Mouse (Mus musculus) gastrocnemius, postnatal 14 days (tissue): ENCODE data around the gene Tnni2. TPM values are rescaled to one million over a fixed set of nuclear protein-coding genes. Genes with fewer than 3 reads are reported as not detected.
"Not testable (repeated sequence)": the region's sequence is repeated elsewhere in the genome, so short reads cannot be mapped to it uniquely, and the experiment has no call there.

Experiments used
- DNase-seq: peaks from one replicate; pipeline ENCODE4 v3.0.0; 2021; ENCODE audit warnings: mixed read lengths
- intact Hi-C: fragments of 180-260 bp; cut with DNase I; formaldehyde crosslinking; loops from one replicate; pipeline ENCODE4 v1.15.1; 2025; ENCODE audit warnings: low total_unique reads
- long read RNA-seq, 2 experiments: library from polyadenylated mRNA; stranded (forward); transcript quantifications; one replicate each; pipeline ENCODE4 v2.0.0; 2021
- total RNA-seq, 2 experiments: library from RNA; stranded (reverse); gene quantifications; 2 replicates each; pipeline ENCODE4 v1.2.3; 2021

The Tnni2 gene
- over 10,000 TPM; 14,029 to 14,677 TPM for total RNA-seq
- long read RNA-seq, experiment 1, transcript Tnni2-208 (3 exons, 345 nt): minor isoform, 12 of 4,223 reads
- long read RNA-seq, experiment 1, transcript Tnni2-203 (5 exons, 895 nt): major isoform, 29 of 4,223 reads
- long read RNA-seq, experiment 1, partial matches to known transcripts: 3,986 of 4,223 reads
- long read RNA-seq, experiment 1, other reads (novel, unspliced or antisense): 196 of 4,223 reads
- long read RNA-seq, experiment 2, transcript Tnni2-203 (5 exons, 895 nt): major isoform, 35 of 4,881 reads
- long read RNA-seq, experiment 2, partial matches to known transcripts: 456 of 4,881 reads
- long read RNA-seq, experiment 2, other reads (novel, unspliced or antisense): 4,389 of 4,881 reads

DNA sequence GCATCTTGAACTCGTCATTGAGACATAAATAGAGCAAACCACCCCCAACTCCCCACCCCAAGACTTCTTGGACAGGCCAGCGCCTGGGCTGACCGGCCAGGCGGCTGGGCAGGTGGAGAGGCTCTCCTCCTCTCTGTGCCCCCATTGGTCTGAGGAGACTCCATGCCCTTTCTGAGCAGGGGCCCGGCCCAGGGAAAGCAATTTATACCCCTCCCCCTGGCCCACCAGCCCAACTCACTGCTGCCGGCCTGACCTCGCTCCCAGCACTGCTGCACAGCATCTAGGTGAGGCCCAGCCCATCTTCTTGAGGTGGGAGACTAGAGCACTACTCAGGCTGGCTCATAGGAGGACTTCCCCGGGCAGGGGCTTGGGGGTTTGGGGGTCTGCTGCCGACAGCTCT is at the start of gene Tnni2:
Tnni2 (plus strand) TSS at position 224 of the 400 bp plus-strand sequence.
- intact Hi-C loops: loop anchor here (5.0 kb wide), 1 partner anchor 56 kb away; the partner anchor contains the start of gene Tnnt3
- peak; percentile 75 for DNase-seq

DNA sequence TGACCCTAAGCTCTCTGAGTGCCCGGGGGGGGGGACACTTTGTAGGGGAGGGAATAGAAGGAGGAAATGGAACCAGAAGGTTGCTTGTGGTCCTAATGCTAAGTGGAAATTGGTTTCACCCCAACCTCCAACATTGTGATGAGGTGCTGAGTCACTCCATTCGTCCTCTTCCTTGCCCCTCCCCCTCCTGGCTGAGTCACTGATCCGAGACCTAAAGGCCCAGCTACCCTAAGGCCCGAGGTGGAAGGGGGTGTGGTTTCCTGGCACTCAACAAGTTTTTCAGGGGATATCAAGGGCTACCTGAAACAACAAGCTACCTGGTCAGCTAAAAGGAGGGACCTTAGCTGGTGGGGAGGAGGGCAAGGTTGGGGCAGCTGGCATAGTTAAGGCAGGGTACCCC is 48.4 kb upstream of the Tnni2 start:
- intact Hi-C loops: loop anchor here (5.0 kb wide), 1 partner anchor 34 kb away; no protein-coding TSS in a partner anchor
- DNase-seq: no peak

DNA sequence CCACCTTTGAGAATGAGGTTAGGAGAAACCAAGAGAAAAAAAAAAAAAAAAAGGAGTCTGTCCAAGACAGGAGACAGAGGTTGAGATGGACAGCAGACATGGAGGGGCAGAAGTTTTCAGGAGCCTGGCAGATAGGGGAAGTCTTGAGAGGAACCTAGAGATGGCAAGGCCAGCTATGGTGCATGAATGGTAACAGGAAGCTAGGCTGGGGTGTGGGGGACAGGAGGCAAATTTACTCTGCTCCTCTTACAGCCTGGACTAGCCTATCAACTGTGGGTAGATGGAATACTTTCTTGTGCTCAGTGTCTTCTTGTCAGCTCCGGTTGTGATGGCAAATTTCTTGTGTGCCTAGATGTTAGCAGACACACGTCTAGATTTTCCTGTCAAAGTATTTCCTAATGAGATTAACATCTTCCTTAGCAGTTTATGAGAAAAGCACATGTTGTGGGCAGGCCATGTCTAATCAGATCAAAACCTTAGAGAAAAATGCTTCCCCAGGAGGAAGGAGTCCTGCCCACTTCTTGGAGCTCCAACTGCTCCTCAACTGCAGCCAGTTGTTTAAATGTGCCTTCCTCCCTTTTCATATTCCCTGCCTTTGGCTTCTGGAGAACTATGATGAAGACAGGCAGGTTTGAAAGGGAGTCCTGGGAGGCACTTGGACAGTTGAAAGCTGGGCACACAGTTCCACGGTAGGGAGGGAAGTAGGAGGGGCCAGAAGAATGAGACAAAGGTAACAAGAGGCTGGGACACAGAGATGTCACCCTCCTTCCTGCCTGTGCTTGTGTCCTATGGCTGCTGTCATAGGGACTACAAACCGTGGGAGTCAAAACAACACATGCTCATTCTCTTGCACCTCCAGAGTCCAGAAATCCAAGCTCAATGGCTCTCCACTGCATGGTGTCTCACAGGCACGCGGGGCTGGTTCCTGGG is 47.1 kb upstream of the Tnni2 start:
- intact Hi-C loops: loop anchor here (5.0 kb wide), 1 partner anchor 33 kb away; no protein-coding TSS in a partner anchor
- no peak for DNase-seq

DNA sequence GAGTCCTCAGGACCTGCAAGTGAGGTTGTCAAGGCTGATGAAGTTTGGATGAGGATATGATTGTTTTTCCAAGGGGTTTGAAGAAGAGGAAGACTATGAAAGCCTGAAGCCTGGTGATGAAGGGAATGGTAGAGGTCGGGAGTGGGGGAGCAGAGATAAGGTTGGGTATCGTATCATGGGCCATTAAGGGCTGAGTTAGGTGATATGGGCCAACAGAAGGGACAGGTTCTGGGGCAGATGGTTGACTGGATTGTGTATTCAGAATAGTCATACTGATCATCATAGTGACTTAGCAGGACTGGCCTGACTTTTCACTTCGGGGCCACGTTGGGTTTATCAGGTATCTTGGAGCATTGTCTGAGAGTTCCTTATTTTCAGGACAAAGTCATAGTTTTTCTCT is 46.1 kb upstream of the Tnni2 start:
- no peak for DNase-seq
- intact Hi-C loops: no loop called here

DNA sequence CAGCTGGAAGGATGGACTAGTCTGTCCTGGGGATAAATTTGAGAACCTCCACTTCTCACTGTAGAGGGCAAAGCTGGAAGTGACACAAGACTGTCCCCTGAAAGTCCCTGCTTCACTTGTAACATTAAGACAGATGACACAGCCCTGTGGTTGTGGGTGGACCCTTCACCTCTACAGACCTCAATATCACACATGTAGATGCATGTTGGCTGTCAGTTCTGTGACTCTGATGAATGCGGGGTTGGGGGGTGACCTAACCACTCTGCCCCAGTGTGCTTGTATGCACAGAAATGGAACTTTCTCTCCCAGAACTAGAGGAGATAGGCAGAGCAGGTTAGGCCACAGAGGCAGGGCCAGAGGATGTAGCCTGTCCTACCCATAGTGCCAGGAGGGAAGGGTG is 45.0 kb upstream of the Tnni2 start:
- DNase-seq: no peak
- intact Hi-C loops: no loop called here

DNA sequence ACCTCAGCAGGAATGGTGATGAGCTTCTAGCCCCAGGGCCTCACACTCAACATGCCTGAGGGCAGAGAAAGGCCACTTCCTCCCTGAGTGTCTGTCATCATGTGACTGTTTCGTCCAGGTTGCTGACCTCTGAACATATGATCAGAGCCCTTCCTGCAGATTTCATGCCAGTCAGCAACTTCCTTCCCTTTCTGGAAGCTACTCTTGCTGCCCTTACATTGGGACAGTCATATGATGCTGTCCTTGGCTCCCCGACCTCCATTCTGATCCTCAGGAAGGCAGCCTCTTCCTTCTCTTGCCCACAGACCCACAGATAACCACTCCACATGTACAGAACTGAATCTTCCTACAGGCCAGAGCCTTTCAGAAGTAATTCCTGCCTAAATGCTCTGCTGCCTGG is 43.6 kb upstream of the Tnni2 start:
- no peak for DNase-seq
- intact Hi-C loops: no loop called here

DNA sequence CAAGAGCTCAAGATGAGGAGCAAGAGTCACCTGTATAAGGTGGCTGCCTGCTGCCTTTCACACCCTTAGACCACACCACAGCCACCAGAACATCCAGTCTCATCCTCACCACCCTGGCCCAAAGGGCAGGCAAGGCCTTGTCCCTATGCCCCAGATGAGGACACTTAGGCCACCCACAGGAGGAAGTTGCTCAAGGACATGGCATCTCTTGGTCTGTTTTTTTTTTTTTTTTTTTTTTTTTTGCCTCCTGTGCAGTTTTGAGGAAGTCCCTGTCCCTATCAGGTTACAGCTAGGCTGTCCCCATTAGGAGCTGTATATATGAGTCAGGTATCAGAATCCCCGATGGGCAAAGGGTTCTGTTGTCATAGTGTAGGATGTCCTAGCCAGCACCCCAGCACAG is 42.4 kb upstream of the Tnni2 start:
- intact Hi-C loops: no loop called here
- no peak for DNase-seq

DNA sequence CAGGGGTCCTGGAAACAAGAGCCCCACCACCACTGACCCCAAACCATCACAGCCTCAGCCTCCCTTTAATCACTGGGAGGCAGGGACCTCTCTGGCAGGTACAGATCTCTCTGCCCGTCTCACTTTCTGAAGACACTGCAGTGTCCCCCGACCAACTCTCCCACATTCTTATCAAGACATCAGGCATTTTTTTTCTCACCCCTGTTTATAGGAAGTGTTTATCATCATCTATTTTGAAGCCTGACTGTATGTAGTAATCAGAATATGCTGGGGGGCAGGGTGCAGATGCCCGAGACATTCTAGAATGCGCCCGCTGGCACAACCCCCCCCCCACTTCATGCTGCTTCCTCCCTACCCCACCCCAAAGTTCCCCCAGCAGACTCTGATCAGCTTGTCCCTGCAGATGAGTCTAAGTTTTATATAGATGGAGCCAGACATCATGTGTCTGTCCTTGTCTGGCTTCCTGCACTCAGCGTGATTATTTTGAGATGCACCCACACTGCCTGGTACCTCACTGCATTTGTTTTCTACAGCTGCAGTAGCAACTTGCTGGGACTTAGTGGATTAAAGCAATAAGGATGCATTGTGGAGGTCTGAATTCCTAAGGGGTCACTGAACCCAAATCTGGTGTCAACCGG is 41.4 kb upstream of the Tnni2 start:
- DNase-seq: no peak
- intact Hi-C loops: no loop called here

DNA sequence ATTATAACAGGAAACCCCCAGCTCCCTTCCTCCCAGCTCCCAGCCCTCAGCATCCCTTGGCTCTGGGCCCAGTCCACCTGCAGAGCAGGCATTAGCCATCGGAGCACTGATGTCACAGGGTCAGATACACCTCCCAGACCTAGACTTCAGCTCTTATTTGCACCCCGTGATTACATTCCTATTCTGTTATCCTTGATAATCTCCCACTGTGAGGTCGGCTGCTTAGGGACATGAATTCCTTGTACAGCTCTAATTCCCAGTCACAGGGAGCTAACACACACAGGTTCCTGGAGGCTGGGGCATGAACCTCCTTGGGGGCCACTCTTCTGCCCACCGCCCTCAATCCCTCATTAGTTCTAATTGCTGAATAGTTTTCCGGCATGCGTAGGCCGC is 40.9 kb upstream of the Tnni2 start:
- DNase-seq: no peak
- intact Hi-C loops: no loop called here

DNA sequence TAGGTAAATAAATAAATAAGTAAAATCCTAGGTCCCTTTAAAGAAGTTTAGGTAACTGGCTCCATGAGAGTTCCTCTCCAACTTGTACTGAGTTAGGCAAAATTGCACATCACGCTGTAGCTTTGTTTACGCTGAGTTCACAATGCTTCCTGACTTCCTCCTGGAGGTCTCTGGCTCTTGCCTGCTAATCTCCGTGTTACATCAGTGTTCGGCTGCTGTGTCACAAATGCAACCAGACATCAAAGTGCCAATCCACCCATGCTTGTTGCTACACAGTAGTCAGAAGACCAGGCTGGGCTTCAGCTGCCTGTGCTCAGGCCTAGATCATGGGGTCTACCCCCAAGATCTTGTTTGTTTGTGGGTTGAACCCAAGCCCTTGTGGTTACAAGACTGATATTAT is 38.0 kb upstream of the Tnni2 start:
- intact Hi-C loops: no loop called here
- no peak for DNase-seq

DNA sequence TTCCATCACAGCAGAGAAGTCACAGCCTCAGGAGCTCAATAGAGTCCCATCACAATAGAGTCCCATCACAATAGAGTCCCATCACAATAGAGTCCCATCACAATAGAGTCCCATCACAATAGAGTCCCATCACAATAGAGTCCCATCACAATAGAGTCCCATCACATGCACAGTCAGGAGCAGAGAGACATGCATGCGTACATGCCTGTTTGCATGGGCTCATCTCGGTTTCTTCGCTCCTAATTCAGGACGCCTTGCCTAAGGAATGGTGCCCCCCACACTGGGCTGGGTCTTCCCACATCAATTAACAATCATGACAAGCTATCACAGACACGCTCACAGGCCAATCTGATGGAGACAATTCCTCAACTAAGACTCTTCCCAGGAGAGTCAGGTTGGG is 36.5 kb upstream of the Tnni2 start:
- intact Hi-C loops, DNase-seq: not testable (repeated sequence)

DNA sequence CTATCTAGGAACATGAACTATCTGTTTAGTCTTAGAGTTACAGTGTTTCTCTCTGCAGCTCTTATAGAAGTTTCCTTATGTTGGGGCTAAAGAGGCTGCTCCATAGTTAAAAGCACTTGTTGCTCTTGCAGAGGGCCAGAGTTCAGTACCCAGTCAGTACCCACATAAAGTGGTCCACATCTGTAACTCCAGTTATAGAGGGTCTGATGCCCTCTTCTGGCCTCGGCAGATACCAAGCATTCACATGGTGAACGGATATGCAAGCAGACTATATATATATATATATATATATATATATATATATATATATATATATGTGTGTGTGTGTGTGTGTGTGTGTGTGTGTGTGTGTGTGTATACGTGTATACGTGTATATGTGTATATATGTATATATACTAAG is 33.7 kb upstream of the Tnni2 start:
- intact Hi-C loops: no loop called here
- no peak for DNase-seq

DNA sequence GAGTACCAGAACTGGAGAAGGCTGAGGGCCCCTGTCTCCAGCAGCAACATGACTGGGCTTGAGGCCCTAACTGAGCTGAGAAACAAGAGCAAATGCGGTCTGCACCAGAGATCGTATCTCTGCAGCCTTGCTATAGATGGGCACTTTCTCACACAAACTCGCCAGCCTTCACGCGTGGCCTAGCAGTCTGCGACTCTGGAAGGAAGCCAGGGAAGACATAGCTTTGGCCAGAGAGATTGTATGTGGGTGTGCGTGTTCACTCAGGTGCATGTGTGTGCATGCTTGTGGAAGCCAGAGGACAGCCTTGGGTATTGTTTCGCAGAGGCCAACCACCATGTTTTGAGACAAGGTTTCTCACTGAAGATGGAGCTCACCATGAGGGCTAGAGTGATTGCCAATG is 32.9 kb upstream of the Tnni2 start:
- intact Hi-C loops: no loop called here
- no peak for DNase-seq

DNA sequence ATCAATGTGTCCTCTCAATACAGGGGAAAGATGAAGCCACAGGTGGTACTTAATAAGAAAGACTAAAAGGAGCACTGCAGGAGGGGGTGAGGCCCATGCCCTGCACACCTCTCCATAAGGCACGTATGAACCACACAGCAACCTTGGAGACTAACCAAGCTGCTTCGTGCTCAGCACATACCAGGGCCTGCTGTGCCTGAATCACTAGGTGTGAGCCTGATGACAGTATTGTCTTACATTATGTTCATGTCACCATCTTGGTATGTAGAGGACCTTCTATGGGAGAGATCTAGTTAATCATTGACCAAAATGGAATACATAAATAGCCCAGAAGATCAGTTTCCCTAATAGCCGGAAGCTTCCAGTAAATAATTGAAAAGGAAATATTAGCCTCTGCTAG is 32.0 kb upstream of the Tnni2 start:
- intact Hi-C loops: no loop called here
- no peak for DNase-seq

DNA sequence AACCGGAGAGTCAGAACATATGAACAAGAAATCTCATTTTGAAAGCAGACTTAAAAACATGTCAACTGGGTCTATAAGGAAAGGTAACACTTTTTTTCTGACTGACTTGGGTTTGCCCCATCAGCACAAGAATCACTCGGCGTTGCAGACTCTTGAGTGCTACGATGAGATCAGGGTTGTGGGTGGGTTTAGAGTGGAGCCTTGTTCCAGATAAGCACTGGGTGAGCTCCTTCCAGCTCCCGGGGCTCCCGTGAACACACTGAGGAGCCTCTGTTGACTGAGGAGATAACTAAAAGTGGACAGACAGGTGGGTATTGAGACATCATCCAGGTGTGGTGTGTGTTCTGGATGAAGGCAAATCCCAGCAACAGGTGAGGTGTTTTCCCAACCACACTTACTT is 28.3 kb upstream of the Tnni2 start:
- no peak for DNase-seq
- intact Hi-C loops: no loop called here

DNA sequence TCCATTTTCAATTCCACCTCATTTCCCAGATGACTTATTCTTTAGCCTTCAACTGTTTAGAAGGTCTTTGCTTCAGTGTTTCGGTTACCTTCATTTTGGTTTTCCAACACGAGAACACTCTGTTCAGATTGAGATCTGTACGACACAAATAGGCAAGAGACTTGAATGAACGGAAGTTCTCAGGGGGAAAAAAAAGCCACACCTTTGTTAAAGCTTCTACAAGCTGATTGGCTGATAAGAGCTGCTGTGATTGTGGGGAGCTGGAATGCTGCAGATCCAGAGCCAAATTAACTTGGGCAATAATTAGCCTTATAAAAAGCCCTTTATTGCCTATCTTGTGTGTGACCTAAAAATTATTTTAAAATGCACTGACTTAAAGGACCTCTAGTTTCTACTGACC is 26.3 kb upstream of the Tnni2 start:
- no peak for DNase-seq
- intact Hi-C loops: no loop called here

DNA sequence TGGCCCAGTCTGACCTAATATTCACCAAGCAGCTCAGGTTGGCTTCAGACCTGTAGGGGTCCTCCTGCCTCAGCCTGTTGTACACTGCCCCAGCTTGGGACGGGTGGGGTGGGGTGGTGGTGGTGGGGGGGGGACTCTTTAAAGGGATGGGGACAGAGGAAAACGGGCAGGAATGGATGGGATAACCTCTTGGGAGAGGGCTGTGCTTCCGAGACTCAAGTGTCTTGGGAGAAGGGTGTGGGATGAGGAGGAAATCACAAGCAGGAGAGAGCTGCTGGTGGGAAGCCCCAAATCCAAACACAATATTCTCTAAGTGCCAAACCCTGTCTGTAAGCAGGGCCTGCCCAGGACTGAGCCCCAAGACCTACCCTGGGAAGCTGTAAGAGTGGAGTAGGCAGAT is 25.4 kb upstream of the Tnni2 start:
- DNase-seq: no peak
- intact Hi-C loops: no loop called here

DNA sequence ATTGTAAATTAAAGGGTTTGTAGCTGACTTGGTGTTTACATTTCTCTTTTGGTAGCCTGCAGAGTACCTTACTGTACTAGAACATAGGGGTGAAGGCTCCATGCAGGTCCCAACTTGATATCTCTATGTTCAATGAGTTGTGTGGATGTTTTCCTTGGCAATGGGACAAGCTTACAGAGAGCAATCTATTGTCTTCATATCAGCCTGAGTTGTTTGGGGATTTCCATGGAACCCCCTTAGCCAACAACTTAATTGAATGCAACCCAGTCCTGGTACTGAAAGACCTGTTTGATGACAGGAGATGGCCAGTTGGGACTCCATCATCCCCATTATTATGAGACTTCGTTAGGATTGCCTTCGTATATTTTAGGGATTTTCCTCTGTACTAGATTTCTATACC is 23.6 kb upstream of the Tnni2 start:
- DNase-seq: no peak
- intact Hi-C loops: no loop called here

DNA sequence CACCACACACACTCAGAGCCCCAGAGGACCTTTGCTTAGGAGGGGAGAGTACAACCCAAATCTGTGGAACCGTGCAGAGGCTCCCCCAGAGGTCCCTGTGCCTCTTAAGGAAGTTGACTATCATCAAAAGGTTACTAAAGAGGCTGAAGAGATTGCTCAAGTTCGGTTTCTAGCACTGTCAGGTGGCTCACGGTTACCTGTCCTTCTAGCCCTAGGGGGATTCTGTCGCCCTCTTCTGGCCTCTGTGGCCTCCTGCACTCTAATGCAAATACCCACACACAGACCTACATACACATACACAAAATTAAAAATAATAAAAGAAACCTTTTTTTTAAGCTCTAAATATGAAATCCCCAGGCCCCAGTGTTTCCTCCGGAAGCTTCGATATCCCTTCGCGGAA is 22.9 kb upstream of the Tnni2 start:
- no peak for DNase-seq
- intact Hi-C loops: no loop called here

DNA sequence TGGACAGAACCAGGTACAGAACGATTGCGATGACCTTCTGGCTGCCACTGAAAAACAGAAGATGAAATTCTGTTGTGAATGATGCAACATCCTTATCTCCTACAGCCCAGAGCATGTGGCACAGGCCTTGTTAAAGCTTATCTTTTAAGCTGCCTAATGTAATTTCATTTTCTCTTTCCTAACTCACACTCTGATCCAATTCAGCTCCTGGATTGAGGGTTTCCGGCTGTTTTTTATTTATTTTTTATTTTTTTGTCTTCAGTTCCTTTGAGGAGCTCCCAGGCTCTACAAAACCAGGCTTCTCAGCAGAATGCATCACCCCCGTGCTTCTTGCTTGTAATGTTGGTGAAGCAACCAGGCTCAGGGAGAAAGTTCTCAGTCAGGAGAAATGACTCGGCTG is 21.7 kb upstream of the Tnni2 start:
- no peak for DNase-seq
- intact Hi-C loops: no loop called here
